Mouse (Mus musculus): Measurements from ENCODE around the gene Map3k15.

The Map3k15 gene

GRCm38 (mm10) chrX:159988002-159988960 is at the start of gene Map3k15:
Gene Map3k15 (plus strand): TSS chrX:159988433.
- DNase-seq (ENCODE audit: inconsistent ontology term), result peak; percentile 64

DNA sequence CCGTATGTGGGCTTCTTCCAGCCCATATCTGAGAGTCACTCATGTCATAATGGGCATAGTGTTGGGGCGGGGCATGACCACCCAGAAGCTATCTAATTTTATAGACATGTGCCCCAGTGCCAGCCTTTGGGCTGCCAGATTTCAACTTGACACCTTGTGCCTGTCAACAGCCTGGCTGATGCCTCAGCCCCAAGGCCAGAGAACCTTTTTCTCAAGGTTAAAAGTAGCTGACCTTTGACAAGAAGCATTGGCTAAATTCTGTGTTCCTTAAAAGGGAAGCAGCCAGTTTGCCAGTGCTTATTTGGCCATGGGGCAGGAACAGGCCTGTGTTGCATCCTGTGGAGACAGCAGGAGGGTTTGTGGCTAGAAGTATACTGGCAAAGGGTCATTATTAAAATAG is 45.7 kb upstream of the Map3k15 start:
- DNase-seq (ENCODE audit: inconsistent ontology term), result no peak

DNA sequence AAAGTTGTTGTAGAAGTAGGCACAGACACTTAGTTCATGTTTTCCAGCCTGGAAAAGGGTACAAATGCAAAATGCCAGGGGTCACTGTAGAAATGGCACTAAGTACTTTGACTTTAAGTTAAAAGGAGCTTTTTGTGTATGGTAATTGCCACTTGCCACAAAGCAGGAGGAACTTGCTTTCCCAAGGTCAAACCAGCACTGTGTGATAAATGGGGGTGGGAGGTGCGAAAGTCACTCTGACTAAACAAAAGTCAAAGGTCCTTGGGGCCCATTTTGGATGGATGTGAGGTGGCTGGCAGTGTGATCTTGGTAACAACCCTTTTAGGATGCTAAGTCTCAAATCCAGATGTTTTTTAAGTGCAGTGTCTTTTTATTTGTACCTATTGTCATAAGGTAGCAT is 44.6 kb upstream of the Map3k15 start:
- no peak for DNase-seq (ENCODE audit: inconsistent ontology term)

- DNase-seq (ENCODE audit: inconsistent ontology term), result peak; percentile 86
Observed at GRCm38 (mm10) chrX:159953546-159954429, 34.4 kb upstream of the Map3k15 start.

DNA sequence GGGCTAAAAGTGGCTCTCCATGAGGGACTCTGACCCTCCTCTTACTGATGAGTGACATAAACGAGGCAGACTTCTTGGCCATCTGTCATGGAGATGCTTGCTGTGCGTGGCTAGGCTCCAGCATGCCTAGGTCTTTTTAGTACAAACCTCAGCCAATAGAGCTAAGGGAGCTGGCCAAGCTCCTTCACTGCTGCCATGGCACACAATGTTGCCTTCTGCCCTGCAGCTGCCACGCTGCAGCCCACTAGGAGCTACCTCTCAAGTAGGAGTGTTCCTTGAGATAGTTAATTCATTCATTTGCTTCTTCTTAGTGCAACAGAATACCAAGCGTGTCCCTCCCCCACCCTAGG is 33.8 kb upstream of the Map3k15 start:
- no peak for DNase-seq (ENCODE audit: inconsistent ontology term)

GRCm38 (mm10) chrX:159955433-159955832 is 32.8 kb upstream of the Map3k15 start:
- no peak for DNase-seq (ENCODE audit: inconsistent ontology term)

DNA sequence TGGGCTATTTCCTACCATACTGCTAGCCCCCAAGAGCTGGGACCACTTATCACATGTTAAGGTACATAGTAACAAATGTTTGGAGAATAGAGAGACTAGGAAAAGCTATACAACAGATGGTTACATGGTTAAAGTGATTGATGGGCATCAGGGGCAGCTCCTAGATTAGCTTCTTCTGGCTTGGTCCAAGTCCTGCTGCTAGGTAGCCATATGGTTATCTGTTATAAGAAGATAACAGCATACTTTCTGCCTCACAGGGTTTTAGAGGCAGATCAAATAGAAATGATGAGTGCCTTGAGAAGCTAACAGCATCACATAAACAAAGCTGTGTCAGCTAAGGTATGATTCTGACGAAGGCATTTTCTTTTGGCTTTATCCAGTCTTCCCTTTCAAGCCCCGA is 26.8 kb upstream of the Map3k15 start:
- DNase-seq (ENCODE audit: inconsistent ontology term), result no peak

- peak; percentile 31 for DNase-seq (ENCODE audit: inconsistent ontology term)
Observed at GRCm38 (mm10) chrX:159963273-159963672, 25.0 kb upstream of the Map3k15 start.

GRCm38 (mm10) chrX:159963925-159964324 is 24.3 kb upstream of the Map3k15 start:
- no peak for DNase-seq (ENCODE audit: inconsistent ontology term)

GRCm38 (mm10) chrX:159969025-159969424 is 19.2 kb upstream of the Map3k15 start:
- DNase-seq (ENCODE audit: inconsistent ontology term), result no peak

DNA sequence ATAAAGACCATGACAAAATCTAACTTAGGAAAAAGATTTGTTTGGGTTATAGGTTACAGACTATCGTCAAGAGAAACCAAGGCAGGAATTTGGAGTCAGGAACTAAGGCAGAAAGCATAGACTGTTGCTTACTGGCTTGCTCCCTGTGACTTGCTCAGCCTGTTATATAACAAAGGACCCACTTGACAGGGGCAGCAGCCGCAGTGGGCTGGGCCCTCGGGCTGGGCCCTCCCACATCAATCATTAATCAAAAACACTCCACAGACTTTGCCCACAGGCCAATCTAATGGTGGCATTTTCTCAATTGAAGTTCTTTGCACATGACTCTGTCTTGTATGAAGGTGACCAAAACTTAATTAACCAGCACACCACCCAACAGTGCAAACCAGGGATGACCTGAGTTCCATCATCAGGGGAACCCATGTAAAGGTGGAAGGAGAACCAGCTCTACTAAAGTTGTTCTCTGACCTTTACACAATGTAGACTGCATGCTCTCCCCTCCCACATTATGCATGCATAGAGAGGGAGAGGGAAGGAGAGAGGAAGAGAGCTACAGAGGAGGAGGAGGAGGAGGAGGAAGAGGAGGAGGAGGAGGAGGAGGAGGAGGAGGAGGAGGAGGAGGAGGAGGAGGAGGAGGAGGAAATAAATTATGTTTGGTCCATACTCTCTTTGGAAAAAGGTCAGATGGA is 17.0 kb upstream of the Map3k15 start:
- no peak for DNase-seq (ENCODE audit: inconsistent ontology term)

- peak; percentile 1 for DNase-seq (ENCODE audit: inconsistent ontology term)
Observed at GRCm38 (mm10) chrX:159973730-159974129, 14.5 kb upstream of the Map3k15 start.

GRCm38 (mm10) chrX:159976243-159976642 is 12.0 kb upstream of the Map3k15 start:
- DNase-seq (ENCODE audit: inconsistent ontology term), result no peak

DNA sequence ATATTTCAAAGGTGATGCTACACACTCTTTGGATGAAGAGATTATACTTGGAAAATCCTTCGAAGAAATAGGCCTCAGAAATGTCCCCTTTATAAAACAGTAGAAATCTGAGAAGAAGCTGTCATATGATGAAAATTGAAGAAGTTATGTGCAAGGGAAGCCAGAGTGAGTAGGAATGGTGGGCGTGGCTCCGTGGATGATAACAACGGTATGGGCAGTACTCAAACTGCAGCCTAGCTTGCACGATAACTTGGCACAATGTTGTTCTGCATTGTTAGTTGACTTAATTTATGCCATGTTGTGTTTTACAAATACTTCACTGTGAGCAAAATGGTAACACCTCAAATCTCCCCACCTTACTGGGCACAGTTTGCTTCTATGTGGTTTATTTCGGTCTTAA is 7.6 kb downstream of the Map3k15 start:
- DNase-seq (ENCODE audit: inconsistent ontology term), result no peak

GRCm38 (mm10) chrX:160053306-160053705 is 65.1 kb downstream of the Map3k15 start:
- no peak for DNase-seq (ENCODE audit: inconsistent ontology term)

- DNase-seq (ENCODE audit: inconsistent ontology term), result no peak
Observed at GRCm38 (mm10) chrX:160054643-160055042, 66.4 kb downstream of the Map3k15 start.

GRCm38 (mm10) chrX:160091973-160092372 is 103.7 kb downstream of the Map3k15 start:
- no peak for DNase-seq (ENCODE audit: inconsistent ontology term)

DNA sequence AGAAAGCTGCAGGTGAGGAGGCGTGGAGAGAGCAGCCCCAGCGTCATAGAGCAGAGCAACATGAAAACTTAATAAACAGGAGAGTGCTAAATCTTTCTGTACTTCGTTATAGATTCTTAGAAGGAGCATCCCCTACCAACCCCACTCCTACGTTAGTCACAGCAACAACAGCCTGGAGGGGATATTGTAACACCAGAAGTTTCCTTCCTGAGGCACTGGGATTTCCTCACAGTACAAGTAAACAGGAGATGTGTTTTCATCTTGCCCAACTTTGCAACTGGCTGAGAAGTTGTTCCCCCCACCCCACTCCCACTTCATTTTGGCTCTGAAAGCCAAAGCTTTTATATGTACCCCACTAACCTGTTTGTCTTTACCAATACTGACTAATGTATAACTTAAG is 119.6 kb downstream of the Map3k15 start:
- no peak for DNase-seq (ENCODE audit: inconsistent ontology term)

DNA sequence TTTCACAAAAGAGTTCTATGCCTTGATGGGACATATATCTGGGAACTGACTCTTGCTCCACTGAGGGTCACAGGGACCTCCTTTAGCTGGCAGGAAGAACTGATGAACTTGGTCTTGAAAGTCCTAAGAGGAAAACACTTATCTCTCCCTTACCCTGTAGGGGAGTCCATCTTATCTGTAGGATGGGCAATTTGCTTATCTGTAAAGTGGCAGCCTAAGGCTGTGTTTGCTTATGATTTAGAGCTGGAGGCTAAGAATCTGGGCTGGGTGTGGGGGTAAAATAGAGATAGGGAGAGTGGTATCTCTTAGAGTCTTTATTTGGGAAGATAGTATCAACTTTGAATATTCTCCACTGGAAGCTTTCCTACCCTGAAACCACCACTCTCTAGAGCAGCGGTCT is 125.5 kb downstream of the Map3k15 start:
- no peak for DNase-seq (ENCODE audit: inconsistent ontology term)

DNA sequence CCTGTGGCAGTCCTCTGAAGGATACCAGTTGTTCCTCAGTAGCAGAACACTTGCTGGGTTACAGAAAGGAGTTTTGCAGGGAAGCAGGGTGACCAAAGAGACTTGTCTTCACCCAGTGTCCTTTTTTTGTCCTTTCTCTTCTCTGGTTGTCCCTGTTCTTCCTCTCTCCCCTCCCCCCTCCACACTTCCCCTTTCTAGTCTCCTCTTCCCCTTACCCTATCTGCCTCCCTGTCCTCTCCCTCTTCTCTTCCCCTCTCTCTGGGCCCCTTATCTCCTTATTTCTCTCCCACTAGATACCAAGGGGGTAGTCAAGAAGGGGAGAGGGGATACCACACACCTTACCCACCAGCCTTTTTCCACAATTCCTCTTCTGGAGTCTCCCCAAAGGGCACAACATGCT is 127.8 kb downstream of the Map3k15 start:
- no peak for DNase-seq (ENCODE audit: inconsistent ontology term)

GRCm38 (mm10) chrX:160116658-160117057 is 128.4 kb downstream of the Map3k15 start:
- peak; percentile 21 for DNase-seq (ENCODE audit: inconsistent ontology term)

Measured in Muller cell, postnatal 12 days (primary cell).